Mouse (Mus musculus) CD4-positive helper T cell, adult 2 months (primary cell): ENCODE measurements around the gene Cyp2c29.
"Not testable (repeated sequence)": the region's sequence is repeated elsewhere in the genome, so short reads cannot be mapped to it uniquely, and the experiment has no call there.

Source experiments
- DNase-seq: peaks from one replicate; pipeline ENCODE4 v3.0.0-alpha.2; 2012; ENCODE audit warnings: low read depth, missing footprints, low spot score

Gene Cyp2c29

GRCm38 (mm10) chr19:39269105-39269504 lies at the start of gene Cyp2c29:
TSS of gene Cyp2c29 (plus strand) at chr19:39269405.
- DNase-seq = not testable (repeated sequence)

DNA sequence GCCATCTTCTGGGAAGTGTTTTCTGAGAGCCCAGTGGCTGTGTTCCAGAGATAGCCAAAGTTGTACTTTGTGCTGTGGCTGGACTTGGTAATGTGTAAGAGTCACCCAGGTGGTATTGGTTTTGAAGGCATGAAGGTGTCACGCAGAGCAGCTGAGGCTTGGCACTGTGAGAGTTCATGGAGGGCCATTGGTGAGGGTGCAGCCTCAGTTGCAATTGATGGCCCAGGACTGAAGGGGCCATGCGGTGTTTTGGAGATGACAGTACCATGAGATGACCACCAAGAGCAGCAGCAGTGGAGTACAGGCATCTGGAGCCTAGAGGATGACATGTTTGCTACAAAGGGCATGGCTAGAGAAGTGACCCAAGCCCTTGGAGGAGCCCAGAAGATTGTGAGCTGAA lies 2.2 kb upstream of the Cyp2c29 start:
- DNase-seq = not testable (repeated sequence)

DNA sequence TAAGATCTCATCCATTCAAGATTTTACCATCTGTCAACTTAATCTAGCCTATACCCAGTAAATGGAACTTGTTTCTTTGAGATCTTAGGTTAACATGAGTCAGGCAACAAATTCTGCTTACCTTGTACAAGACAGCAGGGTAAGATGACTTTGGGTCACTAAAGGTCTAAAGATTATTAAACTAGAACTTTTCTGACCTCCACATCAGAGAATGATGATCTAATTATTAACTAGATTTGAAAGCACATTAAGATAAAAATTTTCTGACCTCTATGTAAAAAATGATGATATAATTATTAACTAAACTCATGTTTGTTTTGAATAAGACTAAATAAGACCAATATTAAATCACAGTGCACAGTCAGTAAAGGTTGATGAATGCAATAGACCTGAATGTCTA lies 13.6 kb downstream of the Cyp2c29 start:
- no peak for DNase-seq

GRCm38 (mm10) chr19:39285637-39286036 lies 16.4 kb downstream of the Cyp2c29 start:
- DNase-seq = no peak

DNA sequence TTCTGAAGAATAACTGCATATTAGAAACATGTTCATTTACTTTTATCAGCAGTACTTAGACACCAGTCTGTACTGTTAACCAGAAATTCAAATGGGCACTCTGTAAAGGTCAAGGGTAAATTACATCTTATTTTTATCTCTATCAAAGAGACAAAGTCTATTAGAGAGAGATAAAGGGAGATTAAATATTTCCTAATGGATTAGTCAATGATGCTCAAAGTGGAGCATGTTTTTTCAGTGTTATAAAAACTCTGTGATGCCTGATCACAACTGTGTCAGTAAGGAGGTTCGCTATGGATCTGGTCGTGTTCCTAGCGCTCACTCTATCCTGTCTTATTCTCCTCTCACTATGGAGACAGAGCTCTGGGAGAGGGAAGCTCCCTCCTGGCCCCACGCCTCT lies 17.6 kb downstream of the Cyp2c29 start:
- DNase-seq = no peak

DNA sequence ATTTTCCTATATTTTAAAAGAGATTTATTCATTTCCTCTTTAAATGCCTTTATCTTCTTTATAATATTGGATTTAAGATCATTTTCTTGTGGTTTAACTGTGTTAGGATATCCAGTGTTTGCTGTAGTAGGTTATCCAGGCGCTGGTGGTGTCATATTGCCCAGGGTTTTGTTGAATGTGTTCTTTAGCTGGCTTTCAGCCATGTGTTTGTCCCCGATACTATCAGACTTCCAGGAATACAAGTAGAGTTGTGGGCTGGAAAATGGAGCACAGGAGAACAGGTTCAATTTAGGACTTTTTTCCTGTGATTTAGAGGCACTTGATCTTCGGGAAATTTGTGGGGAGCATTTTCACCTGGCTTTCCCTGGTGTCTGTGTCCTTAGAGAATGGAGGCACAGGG lies 19.8 kb downstream of the Cyp2c29 start:
- DNase-seq = no peak
